Mouse (Mus musculus): ENCODE measurements around the gene Ccdc58. TPM values are rescaled to one million over a fixed set of nuclear protein-coding genes. Genes with fewer than 3 reads are reported as not detected.

Gene Ccdc58
- total and polyA plus RNA-seq, 3 experiments, result 6.3 to 250 (median 93.8) TPM

GRCm38 (mm10) chr16:36072410-36073011, 1.0 kb downstream of the Ccdc58 start:
- DNase-seq (ENCODE audit: low spot score) (no peak), ATAC-seq (ENCODE audit: extremely low read depth, insufficient number of reproducible peaks, low FRiP score, poor library complexity, severe bottlenecking) (no peak)
- H3K9me3 ChIP-seq (replicated peaks), result no peaks in the 10 kb centered on the region
- H3K4me1 ChIP-seq (ENCODE audit: insufficient read depth, low read depth, low read length), result peaks cover 40% of the 10 kb centered on the region
- peak overlapping the region; percentile 85 for H3K4me3 ChIP-seq (ENCODE audit: low read depth, low read length)
- TF ChIP-seq POLR2AphosphoS5 (IDR thresholded peaks at IDR 0.05; ENCODE audit: insufficient replicate concordance, low read depth, low read length) (no peak), CTCF (IDR thresholded peaks at IDR 0.05; ENCODE audit: low read depth, low read length) (no peak), GATA2 (IDR thresholded peaks at IDR 0.05; ENCODE audit: borderline replicate concordance, low read depth, low read length) (no peak), GATA1 (IDR thresholded peaks at IDR 0.05; ENCODE audit: borderline replicate concordance, low read length) (no peak), TAL1 (conservative IDR thresholded peaks at IDR 0.05; ENCODE audit: low read depth, low read length) (no peak)
- H3K27me3 ChIP-seq (ENCODE audit: insufficient read depth, low read length), result no peaks in the 10 kb centered on the region
- H3K36me3 ChIP-seq (replicated peaks), result peaks cover 57% of the 10 kb centered on the region

- Histone ChIP-seq H3K4me1 (ENCODE audit: insufficient read depth, low read depth, low read length) (peaks cover 30% of the 10 kb centered on the region), H3K4me3 (ENCODE audit: low read depth, low read length) (no peak overlapping the region), H3K36me3 (replicated peaks) (peaks cover 56% of the 10 kb centered on the region), H3K9me3 (replicated peaks) (no peaks in the 10 kb centered on the region), H3K27me3 (ENCODE audit: insufficient read depth, low read length) (no peaks in the 10 kb centered on the region)
- TF ChIP-seq GATA1 (IDR thresholded peaks at IDR 0.05; ENCODE audit: borderline replicate concordance, low read length) (no peak), POLR2AphosphoS5 (IDR thresholded peaks at IDR 0.05; ENCODE audit: insufficient replicate concordance, low read depth, low read length) (no peak), TAL1 (conservative IDR thresholded peaks at IDR 0.05; ENCODE audit: low read depth, low read length) (no peak), GATA2 (IDR thresholded peaks at IDR 0.05; ENCODE audit: borderline replicate concordance, low read depth, low read length) (no peak), CTCF (IDR thresholded peaks at IDR 0.05; ENCODE audit: low read depth, low read length) (no peak)
- no peak for DNase-seq (ENCODE audit: low spot score)
- no peak for ATAC-seq (ENCODE audit: extremely low read depth, insufficient number of reproducible peaks, low FRiP score, poor library complexity, severe bottlenecking)
Observed at GRCm38 (mm10) chr16:36074772-36075171, 3.3 kb downstream of the Ccdc58 start.

- ATAC-seq (ENCODE audit: extremely low read depth, insufficient number of reproducible peaks, low FRiP score, poor library complexity, severe bottlenecking) (no peak), DNase-seq (ENCODE audit: low spot score) (no peak)
- TF ChIP-seq TAL1 (conservative IDR thresholded peaks at IDR 0.05; ENCODE audit: low read depth, low read length) (no peak), GATA1 (IDR thresholded peaks at IDR 0.05; ENCODE audit: borderline replicate concordance, low read length) (no peak), GATA2 (IDR thresholded peaks at IDR 0.05; ENCODE audit: borderline replicate concordance, low read depth, low read length) (no peak), CTCF (IDR thresholded peaks at IDR 0.05; ENCODE audit: low read depth, low read length) (no peak), POLR2AphosphoS5 (IDR thresholded peaks at IDR 0.05; ENCODE audit: insufficient replicate concordance, low read depth, low read length) (no peak)
- Histone ChIP-seq H3K4me3 (ENCODE audit: low read depth, low read length) (no peak overlapping the region), H3K27me3 (ENCODE audit: insufficient read depth, low read length) (no peaks in the 10 kb centered on the region), H3K4me1 (ENCODE audit: insufficient read depth, low read depth, low read length) (peaks cover 20% of the 10 kb centered on the region; the same call in 1 of the 2 replicates), H3K9me3 (replicated peaks) (no peaks in the 10 kb centered on the region), H3K36me3 (replicated peaks) (peaks cover 87% of the 10 kb centered on the region)
Observed at GRCm38 (mm10) chr16:36079916-36080315, 8.4 kb downstream of the Ccdc58 start.

- TF ChIP-seq POLR2AphosphoS5 (IDR thresholded peaks at IDR 0.05; ENCODE audit: insufficient replicate concordance, low read depth, low read length) (no peak), CTCF (IDR thresholded peaks at IDR 0.05; ENCODE audit: low read depth, low read length) (no peak)
- Histone ChIP-seq H3K27me3 (ENCODE audit: insufficient read depth, low read length) (no peaks in the 10 kb centered on the region), H3K36me3 (replicated peaks) (peaks cover 95% of the 10 kb centered on the region), H3K4me1 (ENCODE audit: insufficient read depth, low read depth, low read length) (peaks cover 10% of the 10 kb centered on the region; the same call in 1 of the 2 replicates), H3K4me3 (ENCODE audit: low read depth, low read length) (no peak overlapping the region), H3K9me3 (replicated peaks) (no peaks in the 10 kb centered on the region)
- DNase-seq (ENCODE audit: low spot score), result no peak
- ATAC-seq (ENCODE audit: extremely low read depth, insufficient number of reproducible peaks, low FRiP score, poor library complexity, severe bottlenecking), result no peak
Observed at GRCm38 (mm10) chr16:36087846-36088245, 16.4 kb downstream of the Ccdc58 start.

- Histone ChIP-seq H3K36me3 (replicated peaks) (peaks cover 89% of the 10 kb centered on the region), H3K4me1 (ENCODE audit: insufficient read depth, low read depth, low read length) (peaks cover 17% of the 10 kb centered on the region), H3K27me3 (ENCODE audit: insufficient read depth, low read length) (no peaks in the 10 kb centered on the region), H3K9me3 (replicated peaks) (no peaks in the 10 kb centered on the region), H3K4me3 (ENCODE audit: low read depth, low read length) (no peak overlapping the region)
- ATAC-seq (ENCODE audit: extremely low read depth, insufficient number of reproducible peaks, low FRiP score, poor library complexity, severe bottlenecking) (no peak), DNase-seq (ENCODE audit: low spot score) (no peak)
- TF ChIP-seq GATA1 (IDR thresholded peaks at IDR 0.05; ENCODE audit: borderline replicate concordance, low read length), result no peak
- TF ChIP-seq POLR2AphosphoS5 (IDR thresholded peaks at IDR 0.05; ENCODE audit: insufficient replicate concordance, low read depth, low read length), result no peak
- TF ChIP-seq GATA2 (IDR thresholded peaks at IDR 0.05; ENCODE audit: borderline replicate concordance, low read depth, low read length), result no peak
- no peak for TF ChIP-seq CTCF (IDR thresholded peaks at IDR 0.05; ENCODE audit: low read depth, low read length)
Observed at GRCm38 (mm10) chr16:36089065-36089464, 17.6 kb downstream of the Ccdc58 start.

GRCm38 (mm10) chr16:36089850-36090616, 18.5 kb downstream of the Ccdc58 start:
- Histone ChIP-seq H3K9me3 (replicated peaks) (no peaks in the 10 kb centered on the region), H3K36me3 (replicated peaks) (peaks cover 80% of the 10 kb centered on the region), H3K27me3 (ENCODE audit: insufficient read depth, low read length) (no peaks in the 10 kb centered on the region), H3K4me3 (ENCODE audit: low read depth, low read length) (no peak overlapping the region), H3K4me1 (ENCODE audit: insufficient read depth, low read depth, low read length) (peaks cover 17% of the 10 kb centered on the region)
- ATAC-seq (ENCODE audit: extremely low read depth, insufficient number of reproducible peaks, low FRiP score, poor library complexity, severe bottlenecking) (no peak), DNase-seq (ENCODE audit: low spot score) (no peak)
- no peak for TF ChIP-seq POLR2AphosphoS5 (IDR thresholded peaks at IDR 0.05; ENCODE audit: insufficient replicate concordance, low read depth, low read length)
- TF ChIP-seq TAL1 (conservative IDR thresholded peaks at IDR 0.05; ENCODE audit: low read depth, low read length), result no peak
- TF ChIP-seq GATA2 (IDR thresholded peaks at IDR 0.05; ENCODE audit: borderline replicate concordance, low read depth, low read length), result no peak
- no peak for TF ChIP-seq CTCF (IDR thresholded peaks at IDR 0.05; ENCODE audit: low read depth, low read length)
- no peak for TF ChIP-seq GATA1 (IDR thresholded peaks at IDR 0.05; ENCODE audit: borderline replicate concordance, low read length)
